ENCODE assay signal across 8 mouse cellular contexts in genomic region chr13:23488400-23489322, GRCm38 (mm10). TPM values are rescaled to one million over a fixed set of nuclear protein-coding genes. Genes with fewer than 3 reads are reported as not detected.
DNase-seq lines count a peak whose midpoint lies in the region; ATAC-seq and TF ChIP-seq lines count a peak whose summit lies in the region.

Gene Btn2a2, minus strand, starts transcription at chr13:23488857.

- H3K4me1 ChIP-seq in ES-Bruce4 (ENCODE audit: control insufficient read depth, insufficient read depth, low read length), result peaks cover 5% of the 10 kb centered on the region
- H3K4me1 ChIP-seq in brown adipose tissue, adult 24 weeks (ENCODE audit: control insufficient read depth, insufficient read depth, insufficient read length, low read length), result no peaks in the 10 kb centered on the region
- H3K4me1 ChIP-seq in forebrain, embryonic 15.5 days, result peaks cover 6% of the 10 kb centered on the region
- peaks cover 10 to 12% of the 10 kb centered on the region in 2 experiments for H3K4me1 ChIP-seq in liver, embryonic 14.5 days (replicated peaks; ENCODE audit: control insufficient read depth in 2 of 2, insufficient read depth in 2 of 2, low read length in 1 of 2)
- H3K4me1 ChIP-seq in neural tube, embryonic 13.5 days (replicated peaks), result peaks cover 17% of the 10 kb centered on the region

- TF ChIP-seq EP300 in ES-Bruce4 (IDR thresholded peaks at IDR 0.05; ENCODE audit: insufficient read depth, low read depth, low read length), result no peak
- TF ChIP-seq EP300 in liver, embryonic 14.5 days (IDR thresholded peaks at IDR 0.05; ENCODE audit: low read depth), result no peak

- DNase-seq in heart, postnatal 36 days, result peak; percentile 24 to 35
- DNase-seq in large intestine, adult 2 months (ENCODE audit: low read depth, low spot score), result peak; percentile 52
- no peak for DNase-seq in liver, embryonic 14.5 days (ENCODE audit: low read depth in 3 of 3, low spot score in 3 of 3)
- DNase-seq in thymus, postnatal 14 days, result peak; percentile 59

- H3K4me3 ChIP-seq in ES-Bruce4 (ENCODE audit: low read depth, low read length), result peak within 1 kb of the TSS; percentile 55
- H3K4me3 ChIP-seq in brown adipose tissue, adult 24 weeks (ENCODE audit: insufficient read depth, low read depth, low read length), result 0 out of 2 replicates have a peak within 1 kb of the TSS, but pooled peaks have one; percentile 1
- peak within 1 kb of the TSS; percentile 38 for H3K4me3 ChIP-seq in forebrain, embryonic 15.5 days
- peak within 1 kb of the TSS; percentile 0 to 13; a peak in 1 of 4 replicates for H3K4me3 ChIP-seq in liver, embryonic 14.5 days (ENCODE audit: insufficient read depth in 1 of 2, low read depth in 2 of 2, low read length in 2 of 2)
- H3K4me3 ChIP-seq in neural tube, embryonic 13.5 days, result peak within 1 kb of the TSS; percentile 32

- no peak within 1 kb of the TSS for H3K27ac ChIP-seq in ES-Bruce4 (ENCODE audit: insufficient read depth, low read length)
- no peak within 1 kb of the TSS for H3K27ac ChIP-seq in brown adipose tissue, adult 24 weeks (replicated peaks; ENCODE audit: low read depth, low read length)
- no peak within 1 kb of the TSS for H3K27ac ChIP-seq in forebrain, embryonic 15.5 days (replicated peaks)
- H3K27ac ChIP-seq in liver, embryonic 14.5 days, result no peak within 1 kb of the TSS
- H3K27ac ChIP-seq in neural tube, embryonic 13.5 days (replicated peaks), result no peak within 1 kb of the TSS

- no peak for TF ChIP-seq CTCF in ES-Bruce4 (IDR thresholded peaks at IDR 0.05; ENCODE audit: low read depth, low read length)
- no peak for TF ChIP-seq CTCF in liver, embryonic 14.5 days (IDR thresholded peaks at IDR 0.05; ENCODE audit: low read depth)

- 9% methylated on average over 14 of the region's 14 CpGs for WGBS in forebrain, embryonic 15.5 days
- WGBS in large intestine, adult 2 months, result 9% methylated on average over 14 of the region's 14 CpGs
- WGBS in liver, embryonic 14.5 days (ENCODE audit: insufficient replicate concordance), result 6% methylated on average over 13 of the region's 14 CpGs
- WGBS in neural tube, embryonic 13.5 days, result 10% methylated on average over 14 of the region's 14 CpGs

- no peak for TF ChIP-seq POLR2A in ES-Bruce4 (IDR thresholded peaks at IDR 0.05; ENCODE audit: insufficient read depth, low read length)

- H3K36me3 ChIP-seq in ES-Bruce4 (ENCODE audit: control insufficient read depth, insufficient read depth, low read length, poor library complexity, severe bottlenecking), result no peaks in the 10 kb centered on the region
- no peaks in the 10 kb centered on the region for H3K36me3 ChIP-seq in forebrain, embryonic 15.5 days
- H3K36me3 ChIP-seq in liver, embryonic 14.5 days (replicated peaks; ENCODE audit: control insufficient read depth, insufficient read depth, low read depth), result no peaks in the 10 kb centered on the region
- H3K36me3 ChIP-seq in neural tube, embryonic 13.5 days, result no peaks in the 10 kb centered on the region

- intact Hi-C loops in heart, postnatal 36 days (cut with DNase I), result no loop called here

- H3K27me3 ChIP-seq in ES-Bruce4 (ENCODE audit: control insufficient read depth, insufficient read depth, low read length, poor library complexity, severe bottlenecking), result no peaks in the 10 kb centered on the region
- no peaks in the 10 kb centered on the region for H3K27me3 ChIP-seq in forebrain, embryonic 15.5 days
- no peaks in the 10 kb centered on the region; the same call in 1 of the 2 replicates for H3K27me3 ChIP-seq in liver, embryonic 14.5 days (ENCODE audit: control insufficient read depth, insufficient read depth, low read length)
- peaks cover 5% of the 10 kb centered on the region; the same call in 1 of the 2 replicates for H3K27me3 ChIP-seq in neural tube, embryonic 13.5 days

- H3K9me3 ChIP-seq in ES-Bruce4 (replicated peaks; ENCODE audit: control insufficient read depth, insufficient read depth, low read length, poor library complexity, severe bottlenecking), result no peaks in the 10 kb centered on the region
- no peaks in the 10 kb centered on the region for H3K9me3 ChIP-seq in forebrain, embryonic 15.5 days
- no peaks in the 10 kb centered on the region for H3K9me3 ChIP-seq in liver, embryonic 14.5 days (ENCODE audit: control insufficient read depth, low read length)
- no peaks in the 10 kb centered on the region for H3K9me3 ChIP-seq in neural tube, embryonic 13.5 days

- peak within 1 kb of the TSS; percentile 63 for H3K4me2 ChIP-seq in forebrain, embryonic 15.5 days (replicated peaks)
- peak within 1 kb of the TSS; percentile 48 for H3K4me2 ChIP-seq in liver, embryonic 14.5 days (ENCODE audit: low read depth)
- H3K4me2 ChIP-seq in neural tube, embryonic 13.5 days, result peak within 1 kb of the TSS; percentile 61

- H3K9ac ChIP-seq in ES-Bruce4 (ENCODE audit: low read depth, poor library complexity, severe bottlenecking), result peak within 1 kb of the TSS; percentile 55; the same call in 1 of the 2 replicates
- H3K9ac ChIP-seq in forebrain, embryonic 15.5 days (replicated peaks), result peak within 1 kb of the TSS; percentile 40; the same call in 1 of the 2 replicates
- no peak within 1 kb of the TSS for H3K9ac ChIP-seq in liver, embryonic 14.5 days (replicated peaks)
- H3K9ac ChIP-seq in neural tube, embryonic 13.5 days, result peak within 1 kb of the TSS; percentile 31; the same call in 1 of the 2 replicates

- ATAC-seq in forebrain, embryonic 15.5 days (replicated peaks), result peak; percentile 99
- ATAC-seq in liver, embryonic 14.5 days (ENCODE audit: insufficient read depth), result peak; percentile 73
- peak; percentile 97 for ATAC-seq in neural tube, embryonic 13.5 days (ENCODE audit: low read depth)

RNA-seq across cellular contexts. Expression of gene Btn2a2, which starts in this region (rescaled TPM):
- 0.91 and 1.9 TPM in 2 replicates for polyA plus RNA-seq in ES-Bruce4 (2011; ENCODE audit: insufficient read depth, insufficient read length, low read depth, missing spikeins)
- polyA plus RNA-seq in brown adipose tissue, adult 24 weeks (2012; ENCODE audit: insufficient read depth, insufficient read length, missing spikeins), result not detected in 2 replicates
- polyA plus RNA-seq in forebrain, embryonic 15.5 days (2015; fragmentation: Nextera tagmentation; extraction: Ambion mirVana), result 0.11 TPM in 1 of 2 replicates, not detected in the other
- not detected for total RNA-seq in heart, postnatal 36 days (2021)
- 0.09 TPM in 1 of 2 replicates, not detected in the other for polyA plus RNA-seq in large intestine, adult 2 months (2012; rRNA removed)
- polyA plus RNA-seq in liver, embryonic 14.5 days (2012; rRNA removed), result 0.01 TPM in 1 of 2 replicates, not detected in the other
- not detected in 2 replicates for polyA plus RNA-seq in liver, embryonic 14.5 days (2014; fragmentation: Nextera tagmentation; extraction: Ambion mirVana)
- polyA plus RNA-seq in neural tube, embryonic 13.5 days (2015; fragmentation: Nextera tagmentation; extraction: Ambion mirVana), result 0.12 and 0.21 TPM in 2 replicates

Comparison
In these comparisons a context has a peak if more than half of its experiments do, and no peak if none do; other contexts are left out.
1. Peak in ATAC-seq, H3K4me3 ChIP-seq, H3K9ac ChIP-seq and H3K4me2 ChIP-seq in forebrain, embryonic 15.5 days; RNA of the gene not detected or under 1 TPM.
2. Peak in DNase-seq in heart, postnatal 36 days; RNA of the gene not detected or under 1 TPM.
3. Peak in DNase-seq in large intestine, adult 2 months; RNA of the gene not detected or under 1 TPM.
4. Peak in ATAC-seq, H3K4me3 ChIP-seq and H3K4me2 ChIP-seq in liver, embryonic 14.5 days; RNA of the gene not detected or under 1 TPM.
5. Peak in ATAC-seq, H3K4me3 ChIP-seq, H3K9ac ChIP-seq and H3K4me2 ChIP-seq in neural tube, embryonic 13.5 days; RNA of the gene not detected or under 1 TPM.
6. H3K4me3 ChIP-seq: peak in every context shown above with its lines; median percentile 55 in ES-Bruce4; 38 in forebrain, embryonic 15.5 days; 32 in neural tube, embryonic 13.5 days; 6 in liver, embryonic 14.5 days; 1 in brown adipose tissue, adult 24 weeks.